Comparison of ENCODE assay signal across 9 mouse cellular contexts in genomic region chr3:56182371-56183158, GRCm38 (mm10). TPM values are rescaled to one million over a fixed set of nuclear protein-coding genes. Genes with fewer than 3 reads are reported as not detected.
DNase-seq lines count a peak whose midpoint lies in the region; ATAC-seq lines count a peak whose summit lies in the region.
"Had no signal": no experiment of that assay in that cellular context is flagged by ENCODE, and none has a peak within 500 bp of the region (broad histone marks: within the 10 kb centered on the region; RNA-seq: fewer than 3 reads in every experiment).

No protein-coding gene starts in this region.

- H3K36me3 ChIP-seq in forebrain, embryonic 16.5 days (ENCODE audit: control insufficient read depth, insufficient read depth) = no peaks in the 10 kb centered on the region
- no peaks in the 10 kb centered on the region for H3K36me3 ChIP-seq in intestine, embryonic 15.5 days
- H3K36me3 ChIP-seq in neural tube, embryonic 11.5 days (ENCODE audit: control insufficient read depth, insufficient read depth, low read length) = no peaks in the 10 kb centered on the region

- peaks cover 14% of the 10 kb centered on the region for H3K4me1 ChIP-seq in forebrain, embryonic 16.5 days (replicated peaks; ENCODE audit: control insufficient read depth, insufficient read depth, low read length)
- 0 out of 2 replicates have a peak, but pooled peaks cover 3% of the 10 kb centered on the region for H3K4me1 ChIP-seq in intestine, embryonic 15.5 days (replicated peaks)
- H3K4me1 ChIP-seq in neural tube, embryonic 11.5 days (ENCODE audit: control insufficient read depth, insufficient read depth, low read length) = 0 out of 2 replicates have a peak, but pooled peaks cover 4% of the 10 kb centered on the region

- H3K4me2 ChIP-seq in forebrain, embryonic 16.5 days (ENCODE audit: low read length) = peak overlapping the region; percentile 70
- H3K4me2 ChIP-seq in intestine, embryonic 15.5 days (replicated peaks) = peak overlapping the region; percentile 87
- peak overlapping the region; percentile 83 for H3K4me2 ChIP-seq in neural tube, embryonic 11.5 days (ENCODE audit: low read depth)

- H3K27ac ChIP-seq in forebrain, embryonic 16.5 days (ENCODE audit: low read length) = peak overlapping the region; percentile 100
- peak overlapping the region; percentile 93 for H3K27ac ChIP-seq in intestine, embryonic 15.5 days
- peak overlapping the region; percentile 94 for H3K27ac ChIP-seq in neural tube, embryonic 11.5 days (ENCODE audit: low read depth, low read length)
- H3K27ac ChIP-seq: macrophage had no signal

- 0% methylated on average over 60 of the region's 61 CpGs for WGBS in forebrain, embryonic 16.5 days
- WGBS in intestine, embryonic 15.5 days = under 1% methylated on average over 46 of the region's 61 CpGs
- 1% methylated on average over 40 of the region's 61 CpGs for WGBS in neural tube, embryonic 11.5 days

- H3K9ac ChIP-seq in forebrain, embryonic 16.5 days (replicated peaks; ENCODE audit: low read depth, low read length) = peak overlapping the region; percentile 99
- H3K9ac ChIP-seq in intestine, embryonic 15.5 days = peak overlapping the region; percentile 82
- peak overlapping the region; percentile 97 for H3K9ac ChIP-seq in neural tube, embryonic 11.5 days (ENCODE audit: low read length)

- peak; percentile 4 for DNase-seq in kidney, adult 11 months
- no peak for DNase-seq in kidney, postnatal 14 days
- DNase-seq in brain, adult 2 months (ENCODE audit: low read depth, low spot score) = peak; percentile 65
- peak; percentile 5 for DNase-seq in liver
- DNase-seq in neural tube, embryonic 11.5 days (ENCODE audit: low spot score) = peak; percentile 43
- no peak for DNase-seq in spleen, postnatal 4 days (ENCODE audit: low spot score in 2 of 2)

- H3K27me3 ChIP-seq in forebrain, embryonic 16.5 days (replicated peaks; ENCODE audit: control insufficient read depth, insufficient read depth, low read length) = no peaks in the 10 kb centered on the region
- H3K27me3 ChIP-seq in intestine, embryonic 15.5 days (replicated peaks) = no peaks in the 10 kb centered on the region
- no peaks in the 10 kb centered on the region for H3K27me3 ChIP-seq in neural tube, embryonic 11.5 days (ENCODE audit: control insufficient read depth, insufficient read depth, low read length)

- no peaks in the 10 kb centered on the region for H3K9me3 ChIP-seq in forebrain, embryonic 16.5 days (ENCODE audit: control insufficient read depth, low read length)
- H3K9me3 ChIP-seq in intestine, embryonic 15.5 days = no peaks in the 10 kb centered on the region
- H3K9me3 ChIP-seq in neural tube, embryonic 11.5 days (ENCODE audit: control insufficient read depth, low read length) = no peaks in the 10 kb centered on the region

- peak overlapping the region; percentile 95 for H3K4me3 ChIP-seq in forebrain, embryonic 16.5 days (replicated peaks; ENCODE audit: low read length)
- peak overlapping the region; percentile 96 for H3K4me3 ChIP-seq in intestine, embryonic 15.5 days (replicated peaks)
- peak overlapping the region; percentile 93 for H3K4me3 ChIP-seq in neural tube, embryonic 11.5 days (ENCODE audit: low read depth, low read length)

- peak; percentile 56 for ATAC-seq in forebrain, embryonic 16.5 days
- peak; percentile 52 for ATAC-seq in intestine, embryonic 15.5 days
- ATAC-seq in neural tube, embryonic 11.5 days (ENCODE audit: insufficient read depth, low FRiP score, low TSS enrichment) = peak; percentile 60

RNA-seq across cellular contexts. Expression of gene Nbea, which starts 0.9 kb away (rescaled TPM):
- polyA plus RNA-seq in forebrain, embryonic 16.5 days (2015; fragmentation: Nextera tagmentation; extraction: Ambion mirVana) = 61.8 and 62.8 TPM in 2 replicates
- polyA plus RNA-seq in intestine, embryonic 15.5 days (2015; fragmentation: Nextera tagmentation; extraction: Ambion mirVana) = 8.5 and 8.7 TPM in 2 replicates
- 18.5 and 18.8 TPM in 2 replicates for polyA plus RNA-seq in neural tube, embryonic 11.5 days (2014; fragmentation: Nextera tagmentation; extraction: Ambion mirVana)

Comparison
In these comparisons a context has a peak if more than half of its experiments do, and no peak if none do; other contexts are left out.
1. DNase-seq: peak in kidney, adult 11 months (single experiment), brain, adult 2 months (single experiment), liver (single experiment) and neural tube, embryonic 11.5 days (single experiment); none in kidney, postnatal 14 days (single experiment) and spleen, postnatal 4 days (0 of 2).
2. Peak in every context shown above with its lines, with median percentiles within 50 percentile points of each other: ATAC-seq, H3K27ac ChIP-seq, H3K4me2 ChIP-seq, H3K4me3 ChIP-seq and H3K9ac ChIP-seq.